Mouse (Mus musculus): ENCODE measurements around the gene Nmt2. TPM values are rescaled to one million over a fixed set of nuclear protein-coding genes. Genes with fewer than 3 reads are reported as not detected.

The Nmt2 gene
- 10 to 100 TPM; 11.7 to 12.7 TPM for total RNA-seq (2021)
- long read RNA-seq, experiment 1, full-length matches to known transcripts: 6 of 6 reads
- long read RNA-seq, experiment 1, partial matches to known transcripts: 0 of 6 reads
- long read RNA-seq, experiment 1, other reads (novel, unspliced or antisense): 0 of 6 reads
- long read RNA-seq, experiment 2, full-length matches to known transcripts: 3 of 5 reads
- long read RNA-seq, experiment 2, partial matches to known transcripts: 1 of 5 reads
- long read RNA-seq, experiment 2, other reads (novel, unspliced or antisense): 1 of 5 reads

DNA sequence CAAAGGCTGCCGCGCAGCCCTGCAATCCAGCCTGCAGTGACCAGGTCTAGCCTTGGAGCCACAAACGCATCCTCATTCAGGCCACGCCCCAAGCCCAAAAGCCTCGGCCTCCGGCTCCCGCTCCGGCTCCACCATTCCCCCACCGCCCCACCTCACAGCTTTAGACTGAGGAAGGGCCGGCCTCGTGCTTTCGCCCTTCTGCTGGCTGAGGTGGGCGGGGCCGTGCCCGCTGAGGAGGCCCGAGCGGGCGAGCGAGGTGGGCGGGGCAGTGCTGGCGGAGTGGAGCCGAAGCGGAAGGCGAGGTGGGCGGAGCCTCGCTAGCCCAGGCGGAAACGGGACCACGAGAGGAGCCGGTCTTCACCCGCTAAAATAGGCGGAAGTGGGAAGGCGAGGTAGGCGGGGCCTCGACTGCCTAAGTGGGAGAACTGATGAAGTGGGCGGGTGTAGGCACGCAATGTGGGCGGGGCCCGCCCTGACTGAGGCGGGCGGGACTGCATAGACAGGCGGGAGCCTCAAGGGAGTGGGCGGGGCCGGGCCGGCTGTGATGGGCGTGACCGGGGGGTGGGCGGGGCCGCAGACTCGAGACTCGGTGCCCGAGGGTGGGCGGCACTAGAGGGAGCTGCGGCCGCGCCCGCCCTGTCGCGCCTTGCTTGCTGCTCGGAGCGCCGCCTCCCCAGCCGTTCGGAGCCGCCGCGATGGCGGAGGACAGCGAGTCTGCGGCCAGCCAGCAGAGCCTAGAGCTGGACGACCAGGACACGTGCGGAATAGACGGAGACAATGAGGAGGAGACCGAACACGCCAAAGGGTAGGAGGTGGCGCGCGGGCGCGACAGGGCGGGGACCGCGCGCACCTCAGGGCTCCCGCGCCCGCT is at the start of gene Nmt2:
Gene Nmt2 (plus strand): TSS at position 611 of the 871 bp plus-strand sequence.
- peak; percentile 99 for DNase-seq (ENCODE audit: low spot score)

DNA sequence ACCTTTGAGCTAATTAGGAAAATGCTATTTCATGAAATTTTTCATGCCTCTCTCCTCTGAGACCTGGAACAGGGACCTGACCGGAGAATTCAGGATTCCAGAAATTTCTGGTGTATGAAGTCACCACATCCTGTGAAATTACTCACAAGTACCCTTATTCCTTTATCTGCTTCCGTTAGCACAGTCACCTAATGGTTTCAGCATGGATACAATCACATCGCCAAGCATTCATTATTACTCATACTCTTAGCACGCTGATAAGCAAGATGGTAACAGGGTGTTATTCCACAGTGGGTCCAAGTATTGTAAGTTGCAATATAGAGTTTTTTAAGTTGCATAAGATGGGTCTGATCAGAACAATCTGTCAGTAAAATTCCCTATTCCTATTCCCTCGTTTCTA is 44.8 kb upstream of the Nmt2 start:
- DNase-seq (ENCODE audit: low spot score): no peak

GRCm38 (mm10) chr2:3244251-3244650 is 39.8 kb upstream of the Nmt2 start:
- no peak for DNase-seq (ENCODE audit: low spot score)

GRCm38 (mm10) chr2:3251309-3251708 is 32.7 kb upstream of the Nmt2 start:
- no peak for DNase-seq (ENCODE audit: low spot score)

DNA sequence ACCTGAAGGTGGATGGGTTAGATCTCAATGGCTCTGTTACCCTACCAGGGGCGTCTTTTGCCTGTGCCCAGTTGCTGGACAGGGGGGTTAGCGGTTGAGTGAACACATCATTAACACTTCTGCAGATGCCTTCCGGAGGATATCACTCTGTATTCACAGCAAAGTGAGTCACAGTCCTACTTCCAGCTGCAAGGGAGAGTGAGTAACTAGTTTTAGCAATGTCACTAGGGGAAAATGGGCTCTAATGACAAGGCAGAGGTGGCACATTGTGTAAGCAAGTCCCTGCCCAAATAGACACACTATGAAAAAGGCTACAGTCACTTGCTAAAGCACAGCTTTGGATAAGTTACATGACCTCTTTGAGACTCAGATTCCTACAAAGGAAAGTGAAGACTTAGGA is 17.5 kb upstream of the Nmt2 start:
- no peak for DNase-seq (ENCODE audit: low spot score)

DNA sequence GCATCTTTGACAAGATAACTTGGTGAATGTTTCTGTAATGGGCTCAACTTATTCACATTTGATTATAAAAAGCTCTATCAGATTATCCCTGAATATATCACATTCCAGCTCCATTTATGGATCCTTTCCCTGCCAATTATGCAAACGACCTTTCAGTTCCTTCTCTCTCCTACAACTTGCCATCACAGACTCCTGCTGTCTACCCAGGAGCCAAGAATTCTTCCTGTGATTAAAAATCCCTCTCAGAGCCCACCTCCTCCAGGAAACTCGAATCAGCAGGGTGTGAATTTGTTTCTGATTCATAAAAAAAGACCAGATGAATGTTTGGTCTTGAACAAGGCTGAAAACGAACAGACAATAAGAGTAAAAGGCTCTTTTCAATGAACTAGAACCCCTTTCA is 16.1 kb upstream of the Nmt2 start:
- DNase-seq (ENCODE audit: low spot score): no peak

DNA sequence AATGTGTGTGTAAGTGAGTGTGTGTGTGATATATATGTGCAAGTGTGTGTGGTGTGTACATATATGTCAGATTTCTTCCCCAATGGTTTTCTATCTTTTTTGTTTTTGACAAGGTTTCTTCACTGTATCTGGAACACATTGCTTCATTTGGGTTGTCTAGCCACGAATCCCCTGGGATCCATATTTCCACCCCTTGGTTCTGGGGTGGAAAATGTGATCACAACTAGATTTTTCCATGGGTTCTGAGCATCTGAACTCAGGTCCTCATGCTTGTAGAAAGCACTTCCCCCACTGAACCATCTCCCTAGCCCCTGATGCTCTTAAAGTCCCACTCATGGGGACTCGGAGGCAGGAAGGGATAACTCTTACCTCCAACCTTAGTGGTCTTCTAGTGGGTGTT is 10.7 kb upstream of the Nmt2 start:
- no peak for DNase-seq (ENCODE audit: low spot score)

GRCm38 (mm10) chr2:3276106-3276505 is 7.9 kb upstream of the Nmt2 start:
- no peak for DNase-seq (ENCODE audit: low spot score)

DNA sequence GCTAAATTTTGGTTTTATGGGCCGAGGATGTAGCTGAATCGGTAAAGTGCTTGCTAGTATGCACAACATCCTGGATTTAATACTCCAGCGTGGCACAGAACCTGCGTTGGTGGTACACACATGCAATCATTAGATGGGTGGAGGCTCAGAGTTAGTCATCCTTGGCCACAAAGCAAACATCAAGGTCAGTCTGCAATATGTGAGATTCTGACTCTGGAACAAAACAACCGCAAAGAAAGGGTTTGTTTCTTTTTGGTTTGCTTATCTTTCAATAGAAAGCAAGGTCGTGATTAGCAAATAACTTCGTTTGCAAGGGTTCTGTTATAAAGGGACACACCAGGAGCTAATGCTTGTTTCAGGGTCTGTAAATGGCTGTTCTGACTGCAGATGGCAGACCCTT is 6.5 kb upstream of the Nmt2 start:
- no peak for DNase-seq (ENCODE audit: low spot score)

- peak; percentile 46 for DNase-seq (ENCODE audit: low spot score)
These were observed 2.7 kb upstream of the Nmt2 start for GRCm38 (mm10) chr2:3281311-3281710.

- DNase-seq (ENCODE audit: low spot score): no peak
These were observed 978 bp upstream of the Nmt2 start for GRCm38 (mm10) chr2:3282866-3283601.

- DNase-seq (ENCODE audit: low spot score): peak; percentile 39
These were observed 615 bp downstream of the Nmt2 start for GRCm38 (mm10) chr2:3284473-3285180.

DNA sequence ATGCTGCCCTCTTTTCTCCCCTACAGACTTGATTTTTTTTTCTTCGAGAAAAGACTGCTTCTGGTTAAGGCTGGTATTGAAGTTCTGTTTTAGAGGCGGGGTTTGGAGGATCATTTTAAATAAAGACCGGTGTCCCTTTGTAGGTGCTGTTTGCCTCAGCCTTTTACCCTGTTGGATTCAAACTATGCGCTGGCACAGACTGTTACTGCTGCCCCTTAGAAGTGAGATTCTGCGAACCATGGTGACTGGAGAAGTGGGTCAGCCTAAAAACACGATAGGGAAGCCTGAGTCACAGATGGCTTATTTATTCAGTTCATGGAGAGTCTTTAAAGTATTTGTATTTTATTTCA is 1.1 kb downstream of the Nmt2 start:
- no peak for DNase-seq (ENCODE audit: low spot score)

GRCm38 (mm10) chr2:3285709-3286108 is 1.7 kb downstream of the Nmt2 start:
- DNase-seq (ENCODE audit: low spot score): no peak

DNA sequence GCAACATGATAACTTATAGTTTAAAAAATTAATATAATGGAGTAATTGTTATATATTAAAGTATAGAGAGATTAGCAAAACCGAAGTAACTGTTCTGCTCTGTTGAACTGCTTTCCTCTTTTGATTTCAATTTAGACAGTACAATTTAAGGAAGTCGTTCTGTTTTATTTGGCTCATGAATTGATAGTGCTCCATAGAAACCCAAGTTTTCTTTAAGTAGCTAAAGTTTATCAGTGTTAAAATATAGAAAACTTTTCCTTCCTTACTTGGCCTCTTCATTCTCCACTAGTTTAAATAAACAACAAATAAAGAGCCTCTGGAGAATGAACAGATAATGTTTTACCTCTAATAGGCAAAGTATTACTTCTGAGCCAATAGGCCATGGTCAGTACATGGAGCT is 2.2 kb downstream of the Nmt2 start:
- DNase-seq (ENCODE audit: low spot score): no peak

GRCm38 (mm10) chr2:3289581-3289980 is 5.6 kb downstream of the Nmt2 start:
- no peak for DNase-seq (ENCODE audit: low spot score)

DNA sequence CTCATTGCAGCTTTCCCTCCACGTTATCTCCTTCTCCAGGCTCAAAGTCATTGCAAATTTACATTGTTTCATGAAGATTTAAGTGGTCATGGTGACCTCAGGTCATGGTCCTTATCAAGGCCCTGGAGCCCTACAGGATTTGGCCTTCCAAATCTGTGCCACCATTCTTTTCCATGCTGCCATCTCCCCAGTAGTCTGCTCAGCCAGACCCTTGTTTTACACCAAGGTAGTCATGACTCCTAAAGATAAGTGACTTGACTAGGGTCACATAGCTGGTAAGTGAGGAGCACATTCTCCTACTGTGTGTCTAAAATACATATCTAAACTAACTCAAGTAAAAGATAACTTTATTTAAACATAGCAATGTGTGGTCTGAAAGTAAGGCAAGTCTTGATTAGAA is 8.2 kb downstream of the Nmt2 start:
- no peak for DNase-seq (ENCODE audit: low spot score)

GRCm38 (mm10) chr2:3295826-3296225 is 11.8 kb downstream of the Nmt2 start:
- no peak for DNase-seq (ENCODE audit: low spot score)

DNA sequence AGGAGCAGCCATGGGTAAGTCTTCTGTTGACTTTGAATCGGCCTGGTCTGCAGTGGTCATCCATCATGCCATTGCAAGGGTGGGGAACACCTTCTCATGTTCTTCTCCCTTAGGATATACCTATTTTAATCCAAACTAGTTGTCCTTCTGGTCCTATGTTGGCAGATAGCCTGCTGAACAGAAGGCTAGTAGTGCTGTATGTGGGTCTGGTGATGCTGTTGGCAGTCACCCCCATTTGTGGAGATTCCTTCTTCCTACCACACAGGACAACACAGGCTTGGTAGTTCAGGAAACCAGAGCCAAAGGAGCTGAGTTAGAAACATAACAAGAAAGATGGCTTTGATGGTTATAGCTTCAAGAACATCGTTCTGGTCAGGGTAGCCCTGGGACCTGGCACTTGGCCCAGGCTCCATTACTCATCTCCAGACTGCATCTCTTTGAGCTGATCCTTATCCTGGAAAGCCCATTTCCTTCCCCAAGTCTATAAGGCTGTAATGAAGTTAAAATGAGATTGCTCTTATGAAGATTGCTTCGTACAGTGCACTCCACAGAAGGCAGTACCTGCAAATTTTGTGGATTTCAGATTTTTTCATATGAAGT is 21.5 kb downstream of the Nmt2 start:
- no peak for DNase-seq (ENCODE audit: low spot score)

- DNase-seq (ENCODE audit: low spot score): no peak
These were observed 39.1 kb downstream of the Nmt2 start for GRCm38 (mm10) chr2:3323132-3323531.

DNA sequence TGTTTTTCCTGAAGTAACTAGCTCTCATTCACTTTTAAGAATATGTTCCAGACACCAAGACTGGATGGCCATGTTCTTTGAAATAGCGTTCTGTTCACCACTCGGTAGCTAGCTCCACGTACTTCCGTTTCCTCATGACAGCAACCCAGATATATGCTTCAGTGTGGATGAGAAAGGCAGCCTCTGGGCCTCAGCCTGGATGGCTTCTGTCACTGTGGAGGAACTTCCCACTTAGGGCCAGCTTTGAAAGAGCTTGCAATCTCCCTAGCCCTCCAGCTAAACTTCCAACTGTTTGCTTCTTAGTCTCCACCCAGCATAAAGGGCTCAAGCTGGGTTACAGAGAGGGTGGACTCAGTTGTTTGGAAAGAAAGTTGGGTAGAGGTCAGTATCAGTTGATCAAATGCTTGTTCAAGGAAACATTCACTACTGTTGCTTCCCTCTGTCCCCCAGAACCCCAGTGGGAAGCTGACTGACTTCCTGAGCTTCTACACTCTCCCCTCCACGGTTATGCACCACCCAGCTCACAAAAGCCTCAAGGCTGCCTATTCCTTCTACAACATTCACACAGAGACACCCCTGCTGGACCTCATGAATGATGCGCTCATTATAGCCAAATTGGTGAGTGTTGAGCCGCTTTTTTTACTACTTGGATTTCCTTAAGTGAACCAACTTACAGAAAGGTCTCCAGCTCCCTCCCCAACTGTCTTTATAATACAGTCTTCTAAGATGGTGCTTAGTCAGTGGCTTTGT is 40.5 kb downstream of the Nmt2 start:
- DNase-seq (ENCODE audit: low spot score): no peak

Data from gastrocnemius, adult 18-20 months (tissue).